Mouse (Mus musculus): ENCODE data around the gene Ltbp4. TPM values are rescaled to one million over a fixed set of nuclear protein-coding genes. Genes with fewer than 3 reads are reported as not detected.

The Ltbp4 gene
- total and polyA plus RNA-seq, 3 experiments: 2.9 to 14.2 TPM; not detected in 1

DNA sequence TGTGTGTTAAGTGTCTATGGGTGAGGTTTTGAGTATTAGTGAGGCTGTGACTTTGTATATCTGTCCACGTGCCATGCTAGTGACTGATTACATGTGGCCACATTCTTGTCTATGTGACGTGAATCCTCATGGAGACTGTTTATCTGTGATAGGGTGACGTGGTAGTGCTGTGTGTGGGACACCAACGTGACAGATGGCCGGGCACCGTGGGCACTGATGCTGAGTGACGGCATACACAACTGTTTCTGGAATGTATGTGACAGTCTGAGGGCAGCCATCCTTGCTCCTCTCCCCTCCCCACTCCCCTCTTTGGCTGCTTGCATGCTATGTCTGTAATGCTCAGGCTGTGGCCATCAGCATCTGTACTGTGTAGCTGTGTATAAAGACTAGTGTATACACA, 76.6 kb downstream of the Ltbp4 start:
- no peaks in the 10 kb centered on the region; the same call in 1 of the 2 replicates for H3K79me2 ChIP-seq (ENCODE audit: control insufficient read depth, insufficient read depth, low read length, poor library complexity)
- no peaks in the 10 kb centered on the region for H3K9me3 ChIP-seq (replicated peaks; ENCODE audit: insufficient read depth, low read length)
- peaks cover 3 to 26% of the 10 kb centered on the region in 2 experiments for H3K4me1 ChIP-seq (ENCODE audit: control insufficient read depth in 1 of 2, insufficient read depth in 2 of 2, low read length in 2 of 2)
- peaks cover 0 to 17% of the 10 kb centered on the region in 2 experiments; a peak in 2 of 4 replicates for H3K36me3 ChIP-seq (ENCODE audit: control insufficient read depth in 1 of 2, insufficient read depth in 2 of 2, low read length in 2 of 2)
- H3K9ac ChIP-seq (ENCODE audit: control insufficient read depth, low read depth, low read length, poor library complexity, severe bottlenecking): no peak overlapping the region
- no peak for DNase-seq (ENCODE audit: low read depth, low spot score)
- H3K27me3 ChIP-seq (ENCODE audit: control insufficient read depth in 1 of 2, insufficient read depth in 2 of 2, low read length in 2 of 2): no peaks in the 10 kb centered on the region
- H3K27ac ChIP-seq (ENCODE audit: control insufficient read depth, low read depth, low read length): no peak overlapping the region
- H3K4me3 ChIP-seq (ENCODE audit: control insufficient read depth in 1 of 2, insufficient read depth in 1 of 2, low read depth in 2 of 2, low read length in 2 of 2): no peak overlapping the region
- TF ChIP-seq ZKSCAN1 (IDR thresholded peaks at IDR 0.05; ENCODE audit: low read depth, low read length): no peak
- no peak for TF ChIP-seq MXI1 (IDR thresholded peaks at IDR 0.05; ENCODE audit: low read depth, low read length)
- no peak for TF ChIP-seq MAZ (IDR thresholded peaks at IDR 0.05; ENCODE audit: low read depth, low read length)
- no peak for TF ChIP-seq E2F4 (IDR thresholded peaks at IDR 0.05; ENCODE audit: borderline replicate concordance, low read depth, low read length)
- no peak for TF ChIP-seq CTCF (IDR thresholded peaks at IDR 0.05 in 2 of 3, conservative IDR thresholded peaks at IDR 0.05 in 1 of 3; ENCODE audit: control insufficient read depth in 1 of 3, insufficient read depth in 1 of 3, low read depth in 2 of 3, low read length in 3 of 3, poor library complexity in 1 of 3, severe bottlenecking in 1 of 3)
- TF ChIP-seq TBP (IDR thresholded peaks at IDR 0.05; ENCODE audit: low read depth, low read length): no peak
- TF ChIP-seq GABPA (IDR thresholded peaks at IDR 0.05; ENCODE audit: low read depth, low read length): no peak
- TF ChIP-seq HCFC1 (IDR thresholded peaks at IDR 0.05; ENCODE audit: low read depth, low read length): no peak
- TF ChIP-seq POLR2AphosphoS5 (IDR thresholded peaks at IDR 0.05; ENCODE audit: borderline replicate concordance, low read depth, low read length): no peak
- no peak for TF ChIP-seq ZNF384 (IDR thresholded peaks at IDR 0.05; ENCODE audit: low read depth, low read length)
- no peak for TF ChIP-seq RCOR1 (IDR thresholded peaks at IDR 0.05; ENCODE audit: low read depth, low read length)
- TF ChIP-seq CHD1 (IDR thresholded peaks at IDR 0.05; ENCODE audit: low read depth, low read length): no peak
- no peak for TF ChIP-seq SIN3A (IDR thresholded peaks at IDR 0.05; ENCODE audit: low read length)
- TF ChIP-seq ZC3H11A (IDR thresholded peaks at IDR 0.05; ENCODE audit: low read depth, low read length): no peak
- TF ChIP-seq USF2 (IDR thresholded peaks at IDR 0.05; ENCODE audit: borderline replicate concordance in 1 of 2, insufficient read depth in 1 of 2, low read depth in 1 of 2, low read length in 2 of 2): no peak

DNA sequence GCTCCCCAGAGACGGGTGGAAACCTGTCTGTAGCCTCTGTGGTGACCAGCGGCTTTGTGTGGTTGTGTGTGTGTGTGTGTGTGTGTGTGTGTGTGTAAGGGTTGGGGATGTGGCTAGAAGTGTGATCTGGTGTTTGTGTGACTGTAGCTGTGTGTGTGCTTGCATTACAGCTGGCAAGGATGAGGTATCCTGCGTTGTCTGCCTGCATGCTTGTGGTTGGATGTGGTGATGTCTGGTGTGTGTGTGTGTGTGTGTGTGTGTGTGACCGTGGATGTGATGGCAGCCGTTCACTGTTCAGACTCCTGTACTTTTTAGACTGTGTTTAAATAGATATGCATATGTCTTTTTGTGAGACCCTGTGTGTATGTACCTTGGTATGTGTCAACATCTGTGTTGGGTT, 77.7 kb downstream of the Ltbp4 start:
- DNase-seq (ENCODE audit: low read depth, low spot score): no peak

More for the DNA sequence above, 77.7 kb downstream of the Ltbp4 start:
- no peak overlapping the region for H3K9ac ChIP-seq (ENCODE audit: control insufficient read depth, low read depth, low read length, poor library complexity, severe bottlenecking)
- no peaks in the 10 kb centered on the region for H3K27me3 ChIP-seq (ENCODE audit: control insufficient read depth in 1 of 2, insufficient read depth in 2 of 2, low read length in 2 of 2)
- peaks cover 9 to 37% of the 10 kb centered on the region in 2 experiments for H3K4me1 ChIP-seq (ENCODE audit: control insufficient read depth in 1 of 2, insufficient read depth in 2 of 2, low read length in 2 of 2)
- no peaks in the 10 kb centered on the region for H3K9me3 ChIP-seq (replicated peaks; ENCODE audit: insufficient read depth, low read length)
- TF ChIP-seq POLR2A (IDR thresholded peaks at IDR 0.05; ENCODE audit: control insufficient read depth in 1 of 2, insufficient read depth in 1 of 2, low read depth in 1 of 2, low read length in 2 of 2, poor library complexity in 1 of 2) (no peak), TBP (IDR thresholded peaks at IDR 0.05; ENCODE audit: low read depth, low read length) (no peak), CHD2 (IDR thresholded peaks at IDR 0.05; ENCODE audit: low read length) (no peak), POLR2AphosphoS5 (IDR thresholded peaks at IDR 0.05; ENCODE audit: borderline replicate concordance, low read depth, low read length) (no peak)
- no peak overlapping the region for H3K27ac ChIP-seq (ENCODE audit: control insufficient read depth, low read depth, low read length)
- H3K4me3 ChIP-seq (ENCODE audit: control insufficient read depth in 1 of 2, insufficient read depth in 1 of 2, low read depth in 2 of 2, low read length in 2 of 2): no peak overlapping the region
- no peaks in the 10 kb centered on the region; the same call in 1 of the 2 replicates for H3K79me2 ChIP-seq (ENCODE audit: control insufficient read depth, insufficient read depth, low read length, poor library complexity)
- peaks cover 0 to 28% of the 10 kb centered on the region in 2 experiments; a peak in 2 of 4 replicates for H3K36me3 ChIP-seq (ENCODE audit: control insufficient read depth in 1 of 2, insufficient read depth in 2 of 2, low read length in 2 of 2)
